Mouse (Mus musculus): Measurements from ENCODE around the gene Ccl7.
A peak's percentile ranks its signal among the peaks of the same experiment; 100 is the strongest.

Ccl7 gene

GRCm38 (mm10) chr11:82034446-82034845 lies 11.1 kb upstream of the Ccl7 start:
- DNase-seq (ENCODE audit: low spot score in 2 of 2): no peak

GRCm38 (mm10) chr11:82035356-82035755 lies 10.2 kb upstream of the Ccl7 start, which contains the start of gene Ccl2:
Ccl2 (plus strand) TSS chr11:82035571.
- peak; percentile 23 to 33 for DNase-seq (ENCODE audit: low spot score in 2 of 2)

GRCm38 (mm10) chr11:82035857-82036256 lies 9.7 kb upstream of the Ccl7 start:
- no peak for DNase-seq (ENCODE audit: low spot score in 2 of 2)

DNA sequence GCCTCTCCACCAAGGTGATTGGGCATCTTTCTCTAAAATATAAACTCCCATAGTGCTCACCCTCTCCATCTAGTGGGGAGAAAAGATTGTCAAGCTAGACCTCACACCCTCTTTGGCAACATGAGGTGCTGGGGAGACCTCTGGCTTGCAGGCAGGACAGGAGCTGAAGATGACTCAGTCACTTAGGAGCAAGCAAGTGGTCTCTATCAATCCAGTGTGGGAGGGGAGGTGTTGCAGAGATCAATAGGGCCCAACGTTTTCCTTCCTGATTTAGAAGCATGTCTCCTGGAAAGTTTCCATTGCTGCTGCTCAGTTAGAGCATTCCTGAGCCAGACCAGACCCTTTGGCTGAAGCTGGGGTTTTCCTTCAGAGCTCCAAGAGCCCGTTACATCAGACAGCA lies 7.0 kb upstream of the Ccl7 start, which contains the start of gene Gm17268:
Gene Gm17268 (minus strand): TSS at position 28 of the 400 bp plus-strand sequence.
- no peak for DNase-seq (ENCODE audit: low spot score in 2 of 2)

DNA sequence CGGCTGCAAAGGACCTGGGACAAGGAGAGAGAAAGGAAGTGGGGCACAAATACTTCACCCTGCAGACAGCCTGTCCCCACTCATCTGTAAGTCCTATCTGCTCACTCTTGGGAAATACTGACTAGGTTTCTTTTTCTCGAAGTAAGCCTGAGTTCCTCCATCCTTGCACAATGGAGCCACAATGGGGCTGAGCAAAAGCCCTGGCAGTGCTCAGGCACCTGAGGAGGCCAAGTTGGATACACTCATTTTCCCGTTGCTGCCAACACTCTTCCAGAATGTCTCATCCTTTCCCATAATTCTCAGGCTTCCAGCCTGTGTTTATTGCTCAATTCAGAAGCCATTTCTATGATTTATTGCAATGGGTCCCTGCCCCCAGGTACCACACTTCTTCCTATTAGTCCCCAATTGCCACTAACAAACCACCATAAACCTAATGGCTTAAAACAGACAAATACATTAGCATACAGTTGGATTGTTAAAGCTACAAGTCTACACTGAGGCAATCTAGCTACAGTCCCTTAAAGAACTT lies 6.3 kb upstream of the Ccl7 start:
- DNase-seq (ENCODE audit: low spot score in 2 of 2): no peak

DNA sequence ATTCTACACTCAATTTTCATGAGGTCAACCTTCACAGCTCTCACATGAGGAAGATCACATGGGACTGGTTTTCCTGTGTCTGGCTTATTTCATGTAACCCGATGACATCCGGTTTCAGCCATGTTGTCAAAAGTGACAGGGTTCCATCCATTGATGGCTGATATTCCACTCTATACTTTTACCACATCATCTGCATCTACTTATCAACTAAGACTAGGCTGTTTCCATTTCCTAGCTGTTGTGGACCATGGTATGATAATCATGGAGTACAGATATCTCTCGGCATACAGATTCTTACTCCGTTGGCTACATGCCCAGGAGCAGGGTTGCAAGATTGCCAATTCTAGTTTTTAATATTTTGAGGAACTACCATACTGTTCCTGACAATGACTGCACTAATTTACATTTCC lies 3.8 kb upstream of the Ccl7 start:
- DNase-seq (ENCODE audit: low spot score in 2 of 2): peak in 1 of 2 experiments; percentile 11

DNA sequence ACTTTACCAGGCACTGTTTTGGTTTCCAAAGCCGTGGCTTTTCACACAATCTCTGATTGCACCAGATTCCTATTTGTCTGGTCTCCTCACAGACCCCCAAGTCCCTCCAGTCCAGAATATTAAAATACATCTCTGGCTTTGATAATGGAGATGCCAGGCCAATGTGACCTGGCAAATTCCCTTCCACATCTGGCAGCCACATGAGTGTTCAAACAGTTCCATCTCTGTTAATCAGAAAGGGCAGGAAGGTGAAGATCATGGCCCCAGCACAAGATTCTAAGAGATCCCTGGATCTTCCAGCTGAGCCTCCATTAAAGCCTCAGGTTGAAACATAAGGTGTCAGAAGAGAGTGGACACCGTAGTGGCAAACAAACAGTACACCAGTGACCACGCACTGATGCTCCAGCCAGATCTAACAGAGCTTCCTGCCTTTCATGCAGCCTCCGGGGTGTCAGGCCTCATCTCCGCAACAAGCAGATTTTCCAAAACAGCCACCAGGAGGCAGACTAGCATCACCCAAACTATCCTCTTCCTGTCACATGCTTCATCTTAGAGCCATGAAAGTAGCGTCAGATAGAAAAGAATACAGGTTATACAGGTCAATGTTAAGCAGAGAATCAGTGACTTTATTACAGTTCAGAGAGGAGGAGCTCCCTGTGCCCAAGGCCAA lies 2.4 kb downstream of the Ccl7 start:
- no peak for DNase-seq (ENCODE audit: low spot score in 2 of 2)

- DNase-seq (ENCODE audit: low spot score in 2 of 2): no peak
Observed at GRCm38 (mm10) chr11:82053849-82054248, 8.3 kb downstream of the Ccl7 start.

- no peak for DNase-seq (ENCODE audit: low spot score in 2 of 2)
Observed at GRCm38 (mm10) chr11:82057646-82058045, 12.1 kb downstream of the Ccl7 start, which contains the start of gene Ccl11. Ccl11 (plus strand) TSS chr11:82057823.

DNA sequence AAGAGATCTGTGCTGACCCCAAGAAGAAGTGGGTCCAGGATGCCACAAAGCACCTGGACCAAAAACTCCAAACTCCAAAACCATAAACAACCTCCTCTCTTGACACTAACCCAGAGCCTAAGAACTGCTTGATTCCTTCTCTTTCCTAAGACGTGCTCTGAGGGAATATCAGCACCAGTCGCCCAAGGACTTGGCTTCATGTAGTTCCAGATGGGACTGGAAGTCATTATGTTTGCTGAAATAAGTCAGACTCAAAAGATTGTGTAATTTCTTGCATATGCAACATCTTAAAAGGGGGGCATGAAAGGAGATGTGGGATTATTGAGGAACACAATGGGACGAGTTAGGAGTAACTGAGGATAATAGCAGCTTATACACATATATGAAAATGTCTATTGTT lies 16.7 kb downstream of the Ccl7 start:
- no peak for DNase-seq (ENCODE audit: low spot score in 2 of 2)

GRCm38 (mm10) chr11:82063454-82063853 lies 17.9 kb downstream of the Ccl7 start:
- DNase-seq (ENCODE audit: low spot score in 2 of 2): no peak

- no peak for DNase-seq (ENCODE audit: low spot score in 2 of 2)
Observed at GRCm38 (mm10) chr11:82066953-82067571, 21.6 kb downstream of the Ccl7 start.

GRCm38 (mm10) chr11:82071076-82071475 lies 25.6 kb downstream of the Ccl7 start:
- DNase-seq (ENCODE audit: low spot score in 2 of 2): no peak

DNA sequence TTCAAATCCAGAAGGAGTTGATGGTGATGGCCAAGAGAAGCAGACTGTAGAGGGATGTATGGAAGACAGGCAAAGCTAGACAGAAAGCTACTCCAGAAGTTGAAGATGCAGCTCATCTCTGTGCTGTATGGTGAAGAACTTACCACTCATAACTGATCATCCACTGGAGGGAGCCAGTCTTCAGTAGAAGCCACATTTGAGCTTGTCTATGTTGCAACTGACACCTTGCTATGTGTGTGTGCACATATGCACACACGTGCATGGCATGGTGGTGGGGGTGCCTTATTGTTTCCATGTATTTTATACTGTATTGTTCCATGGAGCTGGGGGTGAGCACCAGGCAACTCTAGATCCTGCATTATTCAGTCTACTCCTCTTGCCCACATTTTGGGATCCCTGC lies 26.9 kb downstream of the Ccl7 start:
- no peak for DNase-seq (ENCODE audit: low spot score in 2 of 2)

GRCm38 (mm10) chr11:82072984-82073383 lies 27.5 kb downstream of the Ccl7 start:
- DNase-seq (ENCODE audit: low spot score in 2 of 2): no peak

DNA sequence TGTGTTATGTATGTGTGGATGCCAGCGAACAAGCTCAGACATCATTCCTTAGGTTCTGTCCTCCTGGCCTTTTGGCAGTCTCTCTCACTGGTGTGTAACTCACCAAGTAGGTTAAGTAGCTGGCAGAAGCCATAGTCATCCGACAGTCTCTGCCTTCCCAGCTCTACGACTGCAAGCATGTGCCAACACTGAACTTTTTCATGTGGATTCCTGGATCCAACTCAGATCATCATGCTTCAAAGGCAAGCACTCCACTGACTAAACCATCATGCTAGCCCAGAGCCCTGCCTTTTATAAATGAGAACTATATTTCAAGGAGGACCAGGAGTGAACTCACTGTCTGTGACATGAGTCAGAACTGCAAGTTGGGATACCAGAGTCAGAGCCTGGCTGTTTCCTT lies 28.2 kb downstream of the Ccl7 start:
- DNase-seq (ENCODE audit: low spot score in 2 of 2): no peak

DNA sequence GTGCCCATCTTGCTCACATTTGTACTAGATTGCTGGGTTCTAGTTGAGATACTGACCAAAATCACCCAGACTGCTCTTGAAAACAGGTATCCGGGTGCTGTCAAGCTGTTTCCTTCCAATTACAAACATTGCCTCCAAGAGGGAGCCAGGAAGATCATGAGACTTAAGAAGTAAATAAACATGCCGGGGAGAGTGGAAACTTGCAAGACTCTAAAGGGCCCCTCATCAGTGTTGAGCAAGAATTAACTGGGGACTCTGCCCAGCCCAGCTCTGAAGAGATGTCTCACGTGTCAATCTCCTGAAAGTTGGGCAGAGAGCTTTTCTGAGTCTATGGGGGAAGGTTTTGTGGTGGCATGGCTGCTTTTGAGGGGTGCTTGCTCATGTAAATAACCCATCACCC lies 31.5 kb downstream of the Ccl7 start:
- DNase-seq (ENCODE audit: low spot score in 2 of 2): no peak

DNA sequence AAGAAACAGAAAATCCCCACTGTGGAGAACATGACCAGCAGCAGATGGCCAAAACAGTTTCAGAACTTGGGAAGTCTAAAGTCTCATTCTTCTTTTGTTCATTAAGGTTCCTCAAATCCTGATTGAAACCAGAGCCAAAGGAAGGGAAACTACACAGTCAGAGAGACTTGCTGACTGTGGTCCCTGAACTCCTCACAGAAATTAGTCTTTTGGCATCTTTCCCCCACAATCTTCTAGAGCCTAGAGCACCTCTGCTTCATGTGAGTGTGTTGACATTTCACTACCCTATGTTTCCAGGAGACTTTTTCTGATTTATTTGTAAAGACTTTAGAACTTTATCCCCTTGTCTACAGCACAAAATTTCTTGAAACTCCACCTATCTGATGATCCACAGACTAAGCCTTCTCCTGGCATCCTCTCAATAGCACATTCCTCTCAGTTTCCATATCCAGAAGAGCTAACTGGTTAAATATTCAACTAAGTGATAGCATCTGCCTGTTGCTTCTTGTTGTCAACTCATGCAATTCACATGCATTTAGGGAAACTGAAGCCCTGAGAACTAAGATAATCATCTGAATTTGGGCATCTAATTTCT lies 32.7 kb downstream of the Ccl7 start:
- DNase-seq (ENCODE audit: low spot score in 2 of 2): no peak

- no peak for DNase-seq (ENCODE audit: low spot score in 2 of 2)
Observed at GRCm38 (mm10) chr11:82080865-82081264, 35.4 kb downstream of the Ccl7 start.

DNA sequence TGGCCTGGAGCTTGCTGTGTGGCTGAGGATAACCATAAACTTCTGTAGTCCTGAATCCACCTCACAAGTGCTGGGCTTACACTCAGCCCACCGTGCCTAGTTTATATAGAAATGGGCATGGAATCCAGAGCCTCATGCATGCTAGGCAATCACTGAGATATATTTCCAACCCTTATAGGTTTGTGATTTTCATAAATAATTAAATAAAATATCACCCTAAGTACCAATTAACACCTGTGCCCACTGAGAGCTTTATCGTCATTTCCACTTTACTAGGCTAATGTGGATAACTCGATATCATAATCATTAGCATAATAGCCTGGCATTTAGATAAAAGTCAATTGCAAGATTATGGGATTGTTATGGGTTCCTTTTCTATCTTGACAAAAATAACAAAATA lies 38.8 kb downstream of the Ccl7 start:
- no peak for DNase-seq (ENCODE audit: low spot score in 2 of 2)
